ENCODE assay signal across 9 mouse cellular contexts in the genomic region with DNA sequence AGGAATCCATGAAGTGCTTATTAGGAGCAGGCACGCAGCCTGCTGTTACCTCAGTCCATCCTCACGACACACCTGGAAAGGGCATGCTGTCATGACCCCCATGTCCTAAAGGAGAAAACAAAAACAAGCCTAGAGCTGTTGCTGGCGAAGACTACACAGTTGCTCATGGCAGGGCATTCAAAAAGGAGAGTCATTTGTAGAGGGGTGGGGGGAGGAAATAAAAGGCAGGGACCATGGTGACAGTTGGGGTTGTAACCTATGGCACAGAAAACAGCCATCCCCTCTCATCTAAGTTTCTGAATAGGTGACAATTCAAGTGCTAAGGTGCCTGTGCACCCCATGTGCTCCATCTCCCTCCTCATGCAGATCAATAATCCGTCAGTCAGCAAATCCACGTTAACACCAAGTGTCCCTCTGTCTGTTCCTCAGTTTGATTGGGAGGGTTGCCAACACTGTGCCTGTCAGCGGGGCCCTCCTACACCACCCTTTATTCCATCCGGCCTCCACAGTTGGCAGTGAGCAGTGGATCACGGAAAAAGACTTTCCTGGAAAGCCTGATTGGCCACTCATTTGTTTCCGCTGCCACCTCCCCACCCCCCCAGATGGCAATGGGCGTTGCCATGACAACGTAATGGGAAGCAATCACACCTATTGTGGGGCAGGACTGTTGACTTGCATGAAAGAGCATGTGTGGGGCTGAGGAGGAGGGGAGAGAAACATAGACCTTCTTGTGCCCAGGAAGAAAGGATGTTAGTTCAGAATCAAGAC.
DNase-seq lines count a peak whose midpoint lies in the region; ATAC-seq and TF ChIP-seq lines count a peak whose summit lies in the region.
"Had no signal": no experiment of that assay in that cellular context is flagged by ENCODE, and none has a peak within 500 bp of the region (broad histone marks: within the 10 kb centered on the region; RNA-seq: fewer than 3 reads in every experiment).

No protein-coding gene starts in this region.

- H3K27me3 ChIP-seq in lung, embryonic 14.5 days (ENCODE audit: insufficient read depth, low read length), result 0 out of 2 replicates have a peak, but pooled peaks cover 5% of the 10 kb centered on the region
- H3K27me3 ChIP-seq in intestine, embryonic 15.5 days (replicated peaks), result no peaks in the 10 kb centered on the region
- H3K27me3 ChIP-seq: heart, embryonic 13.5 days had no signal

- no peak for TF ChIP-seq CTCF in lung, embryonic 14.5 days (IDR thresholded peaks at IDR 0.05; ENCODE audit: low read depth)

- H3K36me3 ChIP-seq in lung, embryonic 14.5 days (ENCODE audit: insufficient read depth), result no peaks in the 10 kb centered on the region
- H3K36me3 ChIP-seq in intestine, embryonic 15.5 days, result no peaks in the 10 kb centered on the region
- H3K36me3 ChIP-seq: heart, embryonic 13.5 days had no signal

- no peaks in the 10 kb centered on the region for H3K9me3 ChIP-seq in lung, embryonic 14.5 days (ENCODE audit: low read depth, low read length)
- H3K9me3 ChIP-seq in intestine, embryonic 15.5 days, result no peaks in the 10 kb centered on the region
- H3K9me3 ChIP-seq: heart, embryonic 13.5 days had no signal

- H3K4me2 ChIP-seq in lung, embryonic 14.5 days, result no peak overlapping the region
- no peak overlapping the region for H3K4me2 ChIP-seq in intestine, embryonic 15.5 days (replicated peaks)
- H3K4me2 ChIP-seq: heart, embryonic 13.5 days had no signal

- ATAC-seq in lung, embryonic 14.5 days (ENCODE audit: insufficient read depth), result 0 out of 2 replicates have a peak, but pooled peaks have one; percentile 21
- ATAC-seq in intestine, embryonic 15.5 days, result no peak

- H3K9ac ChIP-seq in lung, embryonic 14.5 days, result no peak overlapping the region
- no peak overlapping the region for H3K9ac ChIP-seq in intestine, embryonic 15.5 days
- H3K9ac ChIP-seq: heart, embryonic 13.5 days had no signal

- intact Hi-C loops in left cerebral cortex, postnatal 25 days (cut with DNase I), result no loop called here

- DNase-seq in lung, embryonic 14.5 days, result peak; percentile 17
- no peak for DNase-seq in lung, postnatal 36 days
- peak; percentile 70 to 85 for DNase-seq in frontal cortex, postnatal 10 days (ENCODE audit: low spot score in 2 of 2)
- peak; percentile 64 to 83 for DNase-seq in left cerebral cortex, postnatal 25 days (ENCODE audit: low spot score in 2 of 2)
- DNase-seq in right cerebral cortex, postnatal 10 days (ENCODE audit: low spot score in 2 of 2), result peak; percentile 86 to 92
- no peak for DNase-seq in thymus, postnatal 36 days
- no peak for DNase-seq in kidney, adult 8-10 months

- 30% methylated on average over 11 of the region's 11 CpGs for WGBS in lung, embryonic 14.5 days
- 36% methylated on average over 11 of the region's 11 CpGs for WGBS in intestine, embryonic 15.5 days

- no peaks in the 10 kb centered on the region for H3K4me1 ChIP-seq in lung, embryonic 14.5 days (ENCODE audit: insufficient read depth)
- H3K4me1 ChIP-seq in intestine, embryonic 15.5 days (replicated peaks), result no peaks in the 10 kb centered on the region

- H3K4me3 ChIP-seq in lung, embryonic 14.5 days (ENCODE audit: low read depth, low read length), result no peak overlapping the region
- H3K4me3 ChIP-seq in intestine, embryonic 15.5 days (replicated peaks), result no peak overlapping the region
- H3K4me3 ChIP-seq: heart, embryonic 13.5 days had no signal

- no peak overlapping the region for H3K27ac ChIP-seq in lung, embryonic 14.5 days (ENCODE audit: low read depth)
- no peak overlapping the region for H3K27ac ChIP-seq in intestine, embryonic 15.5 days
- H3K27ac ChIP-seq: heart, embryonic 13.5 days had no signal

Comparison
In these comparisons a context has a peak if more than half of its experiments do, and no peak if none do; other contexts are left out.
1. DNase-seq: peak in lung, embryonic 14.5 days (single experiment), frontal cortex, postnatal 10 days (2 of 2), left cerebral cortex, postnatal 25 days (2 of 2) and right cerebral cortex, postnatal 10 days (2 of 2); none in lung, postnatal 36 days (single experiment), thymus, postnatal 36 days (0 of 2) and kidney, adult 8-10 months (0 of 2).